In genomic region chr11:109616352-109616751, GRCm38 (mm10) we compare ENCODE assay signal across 13 mouse cellular contexts. TPM values are rescaled to one million over a fixed set of nuclear protein-coding genes. Genes with fewer than 3 reads are reported as not detected.
DNase-seq lines count a peak whose midpoint lies in the region; ATAC-seq and TF ChIP-seq lines count a peak whose summit lies in the region.
"Had no signal": no experiment of that assay in that cellular context is flagged by ENCODE, and none has a peak within 500 bp of the region (broad histone marks: within the 10 kb centered on the region; RNA-seq: fewer than 3 reads in every experiment).

No protein-coding gene starts in this region.

- TF ChIP-seq CTCF in kidney, postnatal 0 days (IDR thresholded peaks at IDR 0.05; ENCODE audit: low read depth) = no peak
- TF ChIP-seq CTCF in liver, postnatal 0 days (IDR thresholded peaks at IDR 0.05; ENCODE audit: low read depth) = no peak

- no peaks in the 10 kb centered on the region for H3K27me3 ChIP-seq in forebrain, embryonic 14.5 days (replicated peaks; ENCODE audit: control insufficient read depth, insufficient read depth, low read length)
- 0 out of 2 replicates have a peak, but pooled peaks cover 12% of the 10 kb centered on the region for H3K27me3 ChIP-seq in forebrain, embryonic 12.5 days
- no peaks in the 10 kb centered on the region for H3K27me3 ChIP-seq in kidney, postnatal 0 days (ENCODE audit: insufficient read depth, low read length)
- H3K27me3 ChIP-seq in liver, postnatal 0 days (ENCODE audit: insufficient read depth, low read length) = no peaks in the 10 kb centered on the region
- peaks cover 8% of the 10 kb centered on the region for H3K27me3 ChIP-seq in hindbrain, embryonic 10.5 days (ENCODE audit: insufficient read depth, poor library complexity, severe bottlenecking)

- peaks cover 4% of the 10 kb centered on the region; the same call in 1 of the 2 replicates for H3K4me1 ChIP-seq in forebrain, embryonic 14.5 days (ENCODE audit: control insufficient read depth, insufficient read depth, low read length)
- peaks cover 4% of the 10 kb centered on the region for H3K4me1 ChIP-seq in forebrain, embryonic 12.5 days
- no peaks in the 10 kb centered on the region; the same call in 1 of the 2 replicates for H3K4me1 ChIP-seq in kidney, postnatal 0 days (replicated peaks; ENCODE audit: insufficient read depth, low read length)
- peaks cover 16% of the 10 kb centered on the region for H3K4me1 ChIP-seq in liver, postnatal 0 days (ENCODE audit: insufficient read depth)
- peaks cover 11% of the 10 kb centered on the region; the same call in 1 of the 2 replicates for H3K4me1 ChIP-seq in hindbrain, embryonic 10.5 days (replicated peaks)

- peak; percentile 66 for TF ChIP-seq EP300 in liver, postnatal 0 days (IDR thresholded peaks at IDR 0.05; ENCODE audit: low read depth)

- DNase-seq in forebrain, embryonic 14.5 days (ENCODE audit: low spot score) = peak; percentile 62
- DNase-seq in kidney, postnatal 0 days (ENCODE audit: low spot score) = no peak
- DNase-seq in kidney, adult 8-10 months = no peak
- DNase-seq in liver, postnatal 0 days = no peak
- no peak for DNase-seq in adrenal gland, adult (ENCODE audit: inconsistent age in 2 of 2, low spot score in 1 of 2)
- DNase-seq in hindbrain, embryonic 10.5 days (ENCODE audit: low spot score) = no peak
- DNase-seq: cerebellum, adult 8-10 months; right cerebral cortex, adult 18-20 months had no signal

- WGBS in forebrain, embryonic 14.5 days = 27% methylated on average over 4 of the region's 4 CpGs
- 69% methylated on average over 4 of the region's 4 CpGs for WGBS in forebrain, embryonic 12.5 days
- WGBS in kidney, postnatal 0 days = 70% methylated on average over 4 of the region's 4 CpGs
- WGBS in liver, postnatal 0 days (ENCODE audit: insufficient replicate concordance) = 47% methylated on average over 4 of the region's 4 CpGs
- WGBS in hindbrain, embryonic 10.5 days = 83% methylated on average over 4 of the region's 4 CpGs

- H3K9ac ChIP-seq in forebrain, embryonic 14.5 days (ENCODE audit: low read length) = no peak overlapping the region
- H3K9ac ChIP-seq in forebrain, embryonic 12.5 days = no peak overlapping the region
- no peak overlapping the region for H3K9ac ChIP-seq in kidney, postnatal 0 days (ENCODE audit: low read depth, low read length)
- H3K9ac ChIP-seq in liver, postnatal 0 days (replicated peaks) = no peak overlapping the region; the same call in 1 of the 2 replicates
- H3K9ac ChIP-seq: neural tube, embryonic 13.5 days had no signal

- no peak overlapping the region; the same call in 1 of the 2 replicates for H3K27ac ChIP-seq in forebrain, embryonic 14.5 days (ENCODE audit: low read depth, low read length)
- no peak overlapping the region for H3K27ac ChIP-seq in forebrain, embryonic 12.5 days
- H3K27ac ChIP-seq in kidney, postnatal 0 days = peak overlapping the region; percentile 40; the same call in 1 of the 2 replicates
- peak overlapping the region; percentile 61 for H3K27ac ChIP-seq in liver, postnatal 0 days (ENCODE audit: low read depth)
- no peak overlapping the region for H3K27ac ChIP-seq in hindbrain, embryonic 10.5 days
- H3K27ac ChIP-seq: neural tube, embryonic 13.5 days had no signal

- no peaks in the 10 kb centered on the region for H3K9me3 ChIP-seq in forebrain, embryonic 14.5 days (replicated peaks; ENCODE audit: control insufficient read depth, low read length)
- no peaks in the 10 kb centered on the region for H3K9me3 ChIP-seq in forebrain, embryonic 12.5 days
- no peaks in the 10 kb centered on the region for H3K9me3 ChIP-seq in kidney, postnatal 0 days (replicated peaks; ENCODE audit: low read length)
- no peaks in the 10 kb centered on the region for H3K9me3 ChIP-seq in liver, postnatal 0 days (ENCODE audit: low read length)
- H3K9me3 ChIP-seq in hindbrain, embryonic 10.5 days = no peaks in the 10 kb centered on the region
- H3K9me3 ChIP-seq: neural tube, embryonic 13.5 days had no signal

- no peak for ATAC-seq in forebrain, embryonic 14.5 days
- no peak for ATAC-seq in forebrain, embryonic 12.5 days (ENCODE audit: low FRiP score)
- ATAC-seq in kidney, postnatal 0 days (replicated peaks; ENCODE audit: low FRiP score, low read depth) = no peak
- peak; percentile 15; the same call in 1 of the 2 replicates for ATAC-seq in granulocyte monocyte progenitor cell, adult 5-6 weeks (replicated peaks; ENCODE audit: poor library complexity, severe bottlenecking)
- ATAC-seq in liver, postnatal 0 days = no peak
- ATAC-seq: intestine, postnatal 0 days; midbrain, embryonic 16.5 days had no signal

- H3K4me3 ChIP-seq in forebrain, embryonic 14.5 days (ENCODE audit: low read depth, low read length) = no peak overlapping the region
- H3K4me3 ChIP-seq in forebrain, embryonic 12.5 days (replicated peaks) = no peak overlapping the region
- H3K4me3 ChIP-seq in kidney, postnatal 0 days (replicated peaks; ENCODE audit: low read depth, low read length) = no peak overlapping the region
- no peak overlapping the region for H3K4me3 ChIP-seq in liver, postnatal 0 days (ENCODE audit: low read depth, low read length)
- no peak overlapping the region for H3K4me3 ChIP-seq in hindbrain, embryonic 10.5 days
- H3K4me3 ChIP-seq: neural tube, embryonic 13.5 days had no signal

- H3K36me3 ChIP-seq in forebrain, embryonic 14.5 days (ENCODE audit: control insufficient read depth, insufficient read depth, low read length) = no peaks in the 10 kb centered on the region
- no peaks in the 10 kb centered on the region for H3K36me3 ChIP-seq in forebrain, embryonic 12.5 days (replicated peaks)
- no peaks in the 10 kb centered on the region for H3K36me3 ChIP-seq in kidney, postnatal 0 days (ENCODE audit: insufficient read depth, low read length)
- H3K36me3 ChIP-seq in liver, postnatal 0 days (replicated peaks; ENCODE audit: insufficient read depth, low read length) = no peaks in the 10 kb centered on the region
- no peaks in the 10 kb centered on the region for H3K36me3 ChIP-seq in hindbrain, embryonic 10.5 days
- H3K36me3 ChIP-seq: neural tube, embryonic 13.5 days had no signal

- no peak overlapping the region for H3K4me2 ChIP-seq in forebrain, embryonic 14.5 days (ENCODE audit: low read length)
- H3K4me2 ChIP-seq in forebrain, embryonic 12.5 days = no peak overlapping the region
- H3K4me2 ChIP-seq in kidney, postnatal 0 days (ENCODE audit: low read length) = no peak overlapping the region
- peak overlapping the region; percentile 49 for H3K4me2 ChIP-seq in liver, postnatal 0 days (ENCODE audit: low read depth, low read length)
- H3K4me2 ChIP-seq: neural tube, embryonic 13.5 days had no signal

RNA-seq across cellular contexts. Expression of gene Wipi1, which starts 4.6 kb away (rescaled TPM):
- 5.7 and 6.9 TPM in 2 replicates for polyA plus RNA-seq in forebrain, embryonic 14.5 days (2014; fragmentation: Nextera tagmentation; extraction: Ambion mirVana)
- polyA plus RNA-seq in forebrain, embryonic 12.5 days (2016; fragmentation: Nextera tagmentation; extraction: Ambion mirVana) = 12.9 and 13.6 TPM in 2 replicates
- 42.0 and 42.6 TPM in 2 replicates for polyA plus RNA-seq in kidney, postnatal 0 days (2015; fragmentation: Nextera tagmentation; extraction: Ambion mirVana)
- total RNA-seq in granulocyte monocyte progenitor cell, adult 5-6 weeks (2014; fragmentation: Nextera tagmentation) = 5.7 and 8.4 TPM in 2 replicates
- total RNA-seq in granulocyte monocyte progenitor cell, adult 5-6 weeks (2017) = 1.6 and 6.2 TPM in 2 replicates
- polyA plus RNA-seq in liver, postnatal 0 days (2015; fragmentation: Nextera tagmentation; extraction: Ambion mirVana) = 17.6 TPM in 2 replicates
- polyA plus RNA-seq in hindbrain, embryonic 10.5 days (2016; fragmentation: Nextera tagmentation; extraction: Ambion mirVana) = 16.0 and 16.2 TPM in 2 replicates

RNA-seq across cellular contexts. Expression of gene Prkar1a, which starts 32.9 kb away (rescaled TPM):
- polyA plus RNA-seq in forebrain, embryonic 14.5 days (2014; fragmentation: Nextera tagmentation; extraction: Ambion mirVana) = 504 and 551 TPM in 2 replicates
- 413 and 445 TPM in 2 replicates for polyA plus RNA-seq in forebrain, embryonic 12.5 days (2016; fragmentation: Nextera tagmentation; extraction: Ambion mirVana)
- polyA plus RNA-seq in kidney, postnatal 0 days (2015; fragmentation: Nextera tagmentation; extraction: Ambion mirVana) = 340 and 372 TPM in 2 replicates
- 91.7 and 101 TPM in 2 replicates for total RNA-seq in granulocyte monocyte progenitor cell, adult 5-6 weeks (2014; fragmentation: Nextera tagmentation)
- total RNA-seq in granulocyte monocyte progenitor cell, adult 5-6 weeks (2017) = 77.3 and 83.9 TPM in 2 replicates
- polyA plus RNA-seq in liver, postnatal 0 days (2015; fragmentation: Nextera tagmentation; extraction: Ambion mirVana) = 118 and 124 TPM in 2 replicates
- polyA plus RNA-seq in hindbrain, embryonic 10.5 days (2016; fragmentation: Nextera tagmentation; extraction: Ambion mirVana) = 313 and 331 TPM in 2 replicates

Comparison
In these comparisons a context has a peak if more than half of its experiments do, and no peak if none do; other contexts are left out.
1. H3K27ac ChIP-seq: peak in kidney, postnatal 0 days (single experiment) and liver, postnatal 0 days (single experiment); none in forebrain, embryonic 14.5 days (single experiment), forebrain, embryonic 12.5 days (single experiment) and hindbrain, embryonic 10.5 days (single experiment).